Mouse (Mus musculus): Measurements from ENCODE around the gene Pdcd1lg2. TPM values are rescaled to one million over a fixed set of nuclear protein-coding genes. Genes with fewer than 3 reads are reported as not detected.

The Pdcd1lg2 gene
- polyA plus RNA-seq, 1 experiment = not detected

- Histone ChIP-seq H3K36me3 (ENCODE audit: control insufficient read depth, insufficient read depth) (no peaks in the 10 kb centered on the region), H3K79me2 (ENCODE audit: control insufficient read depth, insufficient read depth) (no peaks in the 10 kb centered on the region), H3K4me2 (ENCODE audit: low read depth) (no peak overlapping the region), H3K27me3 (ENCODE audit: control insufficient read depth, insufficient read depth, insufficient read length) (peaks cover 4% of the 10 kb centered on the region), H3K4me3 (no peak overlapping the region), H3ac (ENCODE audit: control insufficient read depth, insufficient read length) (no peak overlapping the region)
- TF ChIP-seq POLR2AphosphoS2 (IDR thresholded peaks at IDR 0.05; ENCODE audit: insufficient read length, low read depth) = no peak
- TF ChIP-seq REST (IDR thresholded peaks at IDR 0.05; ENCODE audit: insufficient read depth, insufficient read length) = no peak
- TF ChIP-seq POLR2A (IDR thresholded peaks at IDR 0.05; ENCODE audit: insufficient read length, low read depth) = no peak
- no peak for TF ChIP-seq CEBPB (IDR thresholded peaks at IDR 0.05; ENCODE audit: insufficient read depth, poor library complexity, severe bottlenecking)
- no peak for TF ChIP-seq MYOD1 (IDR thresholded peaks at IDR 0.05; ENCODE audit: control insufficient read depth in 1 of 3, insufficient read length in 2 of 3, low read depth in 2 of 3)
- TF ChIP-seq SRF (IDR thresholded peaks at IDR 0.05; ENCODE audit: control insufficient read depth, insufficient read length, low read depth) = no peak
- no peak for TF ChIP-seq TCF12 (IDR thresholded peaks at IDR 0.05; ENCODE audit: insufficient read depth, poor library complexity, severe bottlenecking)
- no peak for TF ChIP-seq E2F4 (IDR thresholded peaks at IDR 0.05; ENCODE audit: insufficient read depth)
Measured at GRCm38 (mm10) chr19:29482637-29483036, 71.9 kb downstream of the Pdcd1lg2 start.

- Histone ChIP-seq H3K4me3 (no peak overlapping the region), H3K4me2 (ENCODE audit: low read depth) (no peak overlapping the region), H3ac (ENCODE audit: control insufficient read depth, insufficient read length) (no peak overlapping the region), H3K36me3 (ENCODE audit: control insufficient read depth, insufficient read depth) (no peaks in the 10 kb centered on the region), H3K27me3 (ENCODE audit: control insufficient read depth, insufficient read depth, insufficient read length) (peaks cover 10% of the 10 kb centered on the region), H3K79me2 (ENCODE audit: control insufficient read depth, insufficient read depth) (no peaks in the 10 kb centered on the region)
- TF ChIP-seq CEBPB (IDR thresholded peaks at IDR 0.05; ENCODE audit: insufficient read depth, poor library complexity, severe bottlenecking) (no peak), MYOD1 (IDR thresholded peaks at IDR 0.05; ENCODE audit: control insufficient read depth in 1 of 3, insufficient read length in 2 of 3, low read depth in 2 of 3) (peak in 2 of 3 experiments; percentile 5 to 25), USF1 (IDR thresholded peaks at IDR 0.05; ENCODE audit: low read depth) (no peak)
Measured at GRCm38 (mm10) chr19:29483386-29483785, 72.7 kb downstream of the Pdcd1lg2 start.

GRCm38 (mm10) chr19:29484537-29484936 is 73.8 kb downstream of the Pdcd1lg2 start:
- Histone ChIP-seq H3K79me2 (ENCODE audit: control insufficient read depth, insufficient read depth) (no peaks in the 10 kb centered on the region), H3ac (ENCODE audit: control insufficient read depth, insufficient read length) (no peak overlapping the region), H3K27me3 (ENCODE audit: control insufficient read depth, insufficient read depth, insufficient read length) (peaks cover 10% of the 10 kb centered on the region), H3K4me2 (ENCODE audit: low read depth) (no peak overlapping the region), H3K4me3 (no peak overlapping the region), H3K36me3 (ENCODE audit: control insufficient read depth, insufficient read depth) (no peaks in the 10 kb centered on the region)
- TF ChIP-seq USF1 (IDR thresholded peaks at IDR 0.05; ENCODE audit: low read depth) (no peak), SRF (IDR thresholded peaks at IDR 0.05; ENCODE audit: control insufficient read depth, insufficient read length, low read depth) (no peak), POLR2AphosphoS2 (IDR thresholded peaks at IDR 0.05; ENCODE audit: insufficient read length, low read depth) (no peak), E2F4 (IDR thresholded peaks at IDR 0.05; ENCODE audit: insufficient read depth) (no peak), POLR2A (IDR thresholded peaks at IDR 0.05; ENCODE audit: insufficient read length, low read depth) (no peak), MAX (IDR thresholded peaks at IDR 0.05; ENCODE audit: low read depth) (no peak), MYOG (IDR thresholded peaks at IDR 0.05; ENCODE audit: control insufficient read depth in 1 of 3, insufficient read depth in 1 of 3, insufficient read length in 2 of 3, low read depth in 2 of 3) (no peak), TCF12 (IDR thresholded peaks at IDR 0.05; ENCODE audit: insufficient read depth, poor library complexity, severe bottlenecking) (no peak), TCF3 (IDR thresholded peaks at IDR 0.05; ENCODE audit: insufficient read length, low read depth) (no peak), MYOD1 (IDR thresholded peaks at IDR 0.05; ENCODE audit: control insufficient read depth in 1 of 3, insufficient read length in 2 of 3, low read depth in 2 of 3) (no peak), CEBPB (IDR thresholded peaks at IDR 0.05; ENCODE audit: insufficient read depth, poor library complexity, severe bottlenecking) (no peak), REST (IDR thresholded peaks at IDR 0.05; ENCODE audit: insufficient read depth, insufficient read length) (no peak)

GRCm38 (mm10) chr19:29485257-29485948 is 74.7 kb downstream of the Pdcd1lg2 start:
- H3K4me2 ChIP-seq (ENCODE audit: low read depth) = no peak overlapping the region
- TF ChIP-seq CEBPB (IDR thresholded peaks at IDR 0.05; ENCODE audit: insufficient read depth, poor library complexity, severe bottlenecking) (no peak), TCF12 (IDR thresholded peaks at IDR 0.05; ENCODE audit: insufficient read depth, poor library complexity, severe bottlenecking) (no peak), E2F4 (IDR thresholded peaks at IDR 0.05; ENCODE audit: insufficient read depth) (no peak), USF1 (IDR thresholded peaks at IDR 0.05; ENCODE audit: low read depth) (no peak), TCF3 (IDR thresholded peaks at IDR 0.05; ENCODE audit: insufficient read length, low read depth) (no peak), MYOD1 (IDR thresholded peaks at IDR 0.05; ENCODE audit: control insufficient read depth in 1 of 3, insufficient read length in 2 of 3, low read depth in 2 of 3) (no peak), MYOG (IDR thresholded peaks at IDR 0.05; ENCODE audit: control insufficient read depth in 1 of 3, insufficient read depth in 1 of 3, insufficient read length in 2 of 3, low read depth in 2 of 3) (no peak), POLR2A (IDR thresholded peaks at IDR 0.05; ENCODE audit: insufficient read length, low read depth) (no peak), REST (IDR thresholded peaks at IDR 0.05; ENCODE audit: insufficient read depth, insufficient read length) (no peak), MAX (IDR thresholded peaks at IDR 0.05; ENCODE audit: low read depth) (no peak), SRF (IDR thresholded peaks at IDR 0.05; ENCODE audit: control insufficient read depth, insufficient read length, low read depth) (no peak), POLR2AphosphoS2 (IDR thresholded peaks at IDR 0.05; ENCODE audit: insufficient read length, low read depth) (no peak)
- peaks cover 15% of the 10 kb centered on the region for H3K27me3 ChIP-seq (ENCODE audit: control insufficient read depth, insufficient read depth, insufficient read length)
- H3K79me2 ChIP-seq (ENCODE audit: control insufficient read depth, insufficient read depth) = no peaks in the 10 kb centered on the region
- H3K36me3 ChIP-seq (ENCODE audit: control insufficient read depth, insufficient read depth) = no peaks in the 10 kb centered on the region
- no peak overlapping the region for H3ac ChIP-seq (ENCODE audit: control insufficient read depth, insufficient read length)
- no peak overlapping the region for H3K4me3 ChIP-seq
